Mouse (Mus musculus) liver, adult 2 months (tissue): ENCODE data around the gene Zbtb2. TPM values are rescaled to one million over a fixed set of nuclear protein-coding genes. Genes with fewer than 3 reads are reported as not detected.

ENCODE experiments used
- DNase-seq: peaks from one replicate; pipeline ENCODE4 v3.0.0-alpha.2; 2011; ENCODE audit warnings: low read depth, low spot score; ENCODE audit errors: extremely low read depth
- H3K27ac ChIP-seq: fragments of 200-500 bp; replicated peaks from 2 replicates; pipeline ENCODE4 v1.5.1; 2012; ENCODE audit warnings: low read depth, mild to moderate bottlenecking, control low read depth, inconsistent platforms, low read length; ENCODE audit not compliant: insufficient read depth
- H3K27me3 ChIP-seq: fragments of 200-500 bp; 2 replicates; pipeline ENCODE4 v1.6.1; 2012; ENCODE audit warnings: mild to moderate bottlenecking, moderate library complexity, low read length, inconsistent platforms; ENCODE audit not compliant: control insufficient read depth, insufficient read depth
- H3K36me3 ChIP-seq: fragments of 200-500 bp; 2 replicates; pipeline ENCODE4 v1.6.1; 2012; ENCODE audit warnings: low read length, inconsistent platforms; ENCODE audit not compliant: control insufficient read depth, insufficient read depth
- H3K4me1 ChIP-seq: fragments of 200-500 bp; 2 replicates; pipeline ENCODE4 v1.6.1; 2011; ENCODE audit warnings: low read length; ENCODE audit not compliant: control insufficient read depth, insufficient read depth
- H3K4me3 ChIP-seq: fragments of 200-500 bp; 2 replicates; pipeline ENCODE4 v1.5.1; 2011; ENCODE audit warnings: low read depth, mild to moderate bottlenecking, control low read depth, low read length, moderate library complexity; ENCODE audit not compliant: insufficient read depth
- H3K79me2 ChIP-seq: fragments of 200-500 bp; 2 replicates; pipeline ENCODE4 v1.6.1; 2012; ENCODE audit warnings: inconsistent platforms, mild to moderate bottlenecking, low read length, moderate library complexity; ENCODE audit not compliant: control insufficient read depth, insufficient read depth
- H3K9ac ChIP-seq: fragments of 200-500 bp; 2 replicates; pipeline ENCODE4 v1.6.1; 2012; ENCODE audit warnings: low read depth, mild to moderate bottlenecking, control low read depth, inconsistent platforms, low read length
- CTCF ChIP-seq: fragments of 200-500 bp; IDR thresholded peaks from 2 replicates; pipeline ENCODE4 v1.5.1; 2011; ENCODE audit warnings: low read depth, low read length, control low read depth
- POLR2A ChIP-seq: fragments of 200-500 bp; IDR thresholded peaks from 2 replicates; pipeline ENCODE4 v1.6.1; 2011; ENCODE audit warnings: low read length, control low read depth; ENCODE audit not compliant: insufficient read depth; ENCODE audit errors: extremely low read depth
- WGBS: fragments of 180-500 bp; shearing (Covaris S2); methylation state at CpG from one replicate; pipeline ENCODE4 v1.1.7; 2018; 5-methylcytosine and 5-hydroxymethylcytosine counted together
- polyA plus RNA-seq: library from polyadenylated mRNA; depleted of rRNA; stranded (reverse); fragments of >200 nt; gene quantifications from 2 replicates; pipeline ENCODE4 v1.2.3, GENCODE M21; 2012
- total RNA-seq: library from RNA; depleted of rRNA; stranded (reverse); fragments of >200 nt; gene quantifications from 2 replicates; pipeline ENCODE4 v1.2.3, GENCODE M21; 2014

The Zbtb2 gene
- total and polyA plus RNA-seq, 2 experiments = 2.4 to 3.4 TPM

GRCm38 (mm10) chr10:4389461-4390112 lies 1.7 kb upstream of the Zbtb2 start:
- DNase-seq = no peak
- WGBS = 37% methylated on average over 5 of the region's 5 CpGs
- TF ChIP-seq CTCF (no peak), POLR2A (no peak)
- no peaks in the 10 kb centered on the region for H3K27me3 ChIP-seq
- H3K4me1 ChIP-seq = peaks cover 35% of the 10 kb centered on the region
- no peak overlapping the region for H3K9ac ChIP-seq
- H3K79me2 ChIP-seq = peaks cover 34% of the 10 kb centered on the region; the same call in 1 of the 2 replicates
- H3K36me3 ChIP-seq = peaks cover 3% of the 10 kb centered on the region; the same call in 1 of the 2 replicates
- no peak overlapping the region for H3K4me3 ChIP-seq
- no peak overlapping the region; the same call in 1 of the 2 replicates for H3K27ac ChIP-seq

- TF ChIP-seq POLR2A (no peak), CTCF (no peak)
- peak overlapping the region; percentile 21; the same call in 1 of the 2 replicates for H3K27ac ChIP-seq
Measured at GRCm38 (mm10) chr10:4389036-4389435, 1.1 kb upstream of the Zbtb2 start.

GRCm38 (mm10) chr10:4388384-4388745 lies 457 bp upstream of the Zbtb2 start:
- peak; percentile 58 for DNase-seq
- Histone ChIP-seq H3K27ac (peak overlapping the region; percentile 1), H3K9ac (peak overlapping the region; percentile 98), H3K4me3 (peak overlapping the region; percentile 94), H3K79me2 (peaks cover 33% of the 10 kb centered on the region; the same call in 1 of the 2 replicates), H3K27me3 (no peaks in the 10 kb centered on the region), H3K36me3 (peaks cover 3% of the 10 kb centered on the region; the same call in 1 of the 2 replicates), H3K4me1 (peaks cover 33% of the 10 kb centered on the region)
- WGBS = under 1% methylated on average over 19 of the region's 19 CpGs
- TF ChIP-seq POLR2A = no peak
- no peak for TF ChIP-seq CTCF

More at GRCm38 (mm10) chr10:4389036-4389435, 1.1 kb upstream of the Zbtb2 start:
- WGBS = 3% methylated on average over 10 of the region's 10 CpGs
- Histone ChIP-seq H3K79me2 (peaks cover 33% of the 10 kb centered on the region; the same call in 1 of the 2 replicates), H3K27me3 (no peaks in the 10 kb centered on the region), H3K4me1 (peaks cover 33% of the 10 kb centered on the region), H3K9ac (peak overlapping the region; percentile 55), H3K36me3 (peaks cover 3% of the 10 kb centered on the region; the same call in 1 of the 2 replicates), H3K4me3 (peak overlapping the region; percentile 26; the same call in 1 of the 2 replicates)
- peak; percentile 51 for DNase-seq

- Histone ChIP-seq H3K4me1 (peaks cover 29% of the 10 kb centered on the region), H3K9ac (peak overlapping the region; percentile 98), H3K79me2 (peaks cover 33% of the 10 kb centered on the region; the same call in 1 of the 2 replicates), H3K27me3 (no peaks in the 10 kb centered on the region), H3K36me3 (no peaks in the 10 kb centered on the region), H3K4me3 (peak overlapping the region; percentile 94), H3K27ac (peak overlapping the region; percentile 98)
- no peak for TF ChIP-seq CTCF
- peak; percentile 66; the same call in 1 of the 2 replicates for TF ChIP-seq POLR2A
- WGBS = under 1% methylated on average over 84 of the region's 133 CpGs
- DNase-seq = peak; percentile 85
Measured at GRCm38 (mm10) chr10:4386609-4387591, 1.0 kb downstream of the Zbtb2 start.

- no peak overlapping the region for H3K9ac ChIP-seq
- no peaks in the 10 kb centered on the region for H3K36me3 ChIP-seq
- no peaks in the 10 kb centered on the region for H3K27me3 ChIP-seq
- no peak overlapping the region for H3K4me3 ChIP-seq
- peaks cover 7% of the 10 kb centered on the region for H3K4me1 ChIP-seq
- no peak overlapping the region for H3K27ac ChIP-seq
- WGBS = 95% methylated on average over 7 of the region's 7 CpGs
- TF ChIP-seq CTCF = no peak
- TF ChIP-seq POLR2A = no peak
- H3K79me2 ChIP-seq = peaks cover 32% of the 10 kb centered on the region; the same call in 1 of the 2 replicates
- DNase-seq = no peak
Measured at GRCm38 (mm10) chr10:4384244-4384643, 3.7 kb downstream of the Zbtb2 start.
